Mouse (Mus musculus) stomach, postnatal 0 days (tissue): ENCODE results near the gene Gse1.

ENCODE experiments used
- CTCF ChIP-seq: IDR thresholded peaks from 2 replicates; pipeline ENCODE4 v1.5.1; 2016; ENCODE audit warnings: antibody characterized with exemption, low read depth, mild to moderate bottlenecking, moderate library complexity
- EP300 ChIP-seq: optimal IDR thresholded peaks from 2 replicates; pipeline ENCODE3; 2016; ENCODE audit warnings: antibody characterized with exemption

DNA sequence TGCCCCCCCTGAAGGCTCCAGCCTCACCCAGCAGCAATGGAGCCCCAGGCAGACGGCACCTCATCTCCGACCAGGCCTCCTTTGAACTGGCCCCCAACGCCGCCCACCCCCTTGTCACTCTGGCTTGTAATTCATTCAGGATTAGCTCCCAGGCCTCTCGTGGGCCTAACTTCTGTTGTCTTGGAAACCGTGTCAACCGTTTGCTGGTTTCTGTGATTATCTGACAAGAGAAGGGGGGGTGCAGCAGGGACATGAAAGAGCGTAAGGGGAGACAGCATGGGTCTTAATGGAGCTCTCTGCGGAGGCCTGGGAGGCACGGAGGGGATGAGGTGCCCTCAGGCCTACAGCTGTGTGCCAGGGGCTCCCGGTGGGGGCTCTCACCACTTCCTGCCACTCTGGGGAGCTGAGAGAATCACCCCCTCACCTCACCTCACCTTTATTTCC, 269.3 kb downstream of the Gse1 start:
- TF ChIP-seq CTCF, result no peak
- TF ChIP-seq EP300, result no peak
